Mouse (Mus musculus): ENCODE data around the gene 9330182L06Rik. TPM values are rescaled to one million over a fixed set of nuclear protein-coding genes. Genes with fewer than 3 reads are reported as not detected.

The 9330182L06Rik gene
- polyA plus RNA-seq, 1 experiment: 0.16 TPM

DNA sequence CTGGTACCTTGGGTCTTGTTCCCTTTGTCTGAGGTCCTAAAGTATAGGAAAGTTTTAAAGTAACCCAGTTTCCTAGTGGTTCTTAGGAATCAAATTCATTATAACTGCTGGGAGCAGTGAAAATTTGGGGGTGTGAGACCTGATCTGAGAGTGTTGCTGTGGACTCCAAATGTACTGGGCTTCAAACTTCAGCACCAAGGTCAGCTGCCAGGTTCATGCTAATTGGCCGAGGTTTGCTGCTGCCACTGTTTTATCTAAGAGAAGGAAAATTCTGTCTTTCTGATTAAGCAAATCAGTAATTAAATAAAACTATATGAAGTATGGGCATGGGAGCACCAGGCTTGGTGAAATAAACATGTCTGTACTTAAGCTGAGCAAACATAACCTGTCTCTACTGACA, 180.2 kb downstream of the 9330182L06Rik start:
- peak; percentile 4 for DNase-seq
- H3K36me3 ChIP-seq (ENCODE audit: control insufficient read depth, insufficient read depth, low read length): no peaks in the 10 kb centered on the region
- WGBS: 7% methylated on average over 1 of the region's 1 CpGs

DNA sequence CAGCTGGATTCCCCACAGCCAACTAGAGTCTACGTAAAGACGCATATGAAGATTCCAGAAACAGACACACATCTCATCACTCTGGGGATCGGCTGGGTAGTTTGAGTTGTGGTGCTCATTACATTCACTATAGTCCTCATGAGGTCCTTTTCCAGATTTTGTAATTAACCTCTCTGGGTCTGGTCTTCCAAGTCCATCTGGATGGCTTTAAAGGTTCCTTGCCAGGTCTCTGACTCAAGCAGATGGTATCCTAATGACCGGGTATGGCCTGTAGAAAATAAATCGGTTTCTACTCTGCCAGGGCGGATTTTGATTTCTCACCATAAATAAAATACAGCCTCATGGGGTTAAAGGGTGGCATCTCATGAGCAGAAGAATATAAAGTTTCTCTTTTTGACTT, 183.0 kb downstream of the 9330182L06Rik start:
- H3K27ac ChIP-seq (ENCODE audit: insufficient read depth, low read depth, low read length): no peak overlapping the region
- DNase-seq: no peak
- no peak overlapping the region for H3K4me3 ChIP-seq (ENCODE audit: insufficient read depth, low read depth, low read length)
- no peaks in the 10 kb centered on the region for H3K4me1 ChIP-seq (ENCODE audit: control insufficient read depth, insufficient read depth, low read length)
- no peaks in the 10 kb centered on the region for H3K36me3 ChIP-seq (ENCODE audit: control insufficient read depth, insufficient read depth, low read length)
- TF ChIP-seq CTCF (conservative IDR thresholded peaks at IDR 0.05; ENCODE audit: insufficient read depth, insufficient read length, low read depth, low read length) (no peak), POLR2A (IDR thresholded peaks at IDR 0.05; ENCODE audit: low read depth, low read length) (no peak)
- H3K27me3 ChIP-seq (replicated peaks; ENCODE audit: control insufficient read depth, insufficient read depth, low read length): no peaks in the 10 kb centered on the region
- 77% methylated on average over 6 of the region's 6 CpGs for WGBS

More for the DNA sequence above, 180.2 kb downstream of the 9330182L06Rik start:
- Histone ChIP-seq H3K27ac (ENCODE audit: insufficient read depth, low read depth, low read length) (no peak overlapping the region), H3K4me1 (ENCODE audit: control insufficient read depth, insufficient read depth, low read length) (no peaks in the 10 kb centered on the region), H3K27me3 (replicated peaks; ENCODE audit: control insufficient read depth, insufficient read depth, low read length) (no peaks in the 10 kb centered on the region), H3K4me3 (ENCODE audit: insufficient read depth, low read depth, low read length) (no peak overlapping the region)
- TF ChIP-seq CTCF (conservative IDR thresholded peaks at IDR 0.05; ENCODE audit: insufficient read depth, insufficient read length, low read depth, low read length): no peak
- no peak for TF ChIP-seq POLR2A (IDR thresholded peaks at IDR 0.05; ENCODE audit: low read depth, low read length)

DNA sequence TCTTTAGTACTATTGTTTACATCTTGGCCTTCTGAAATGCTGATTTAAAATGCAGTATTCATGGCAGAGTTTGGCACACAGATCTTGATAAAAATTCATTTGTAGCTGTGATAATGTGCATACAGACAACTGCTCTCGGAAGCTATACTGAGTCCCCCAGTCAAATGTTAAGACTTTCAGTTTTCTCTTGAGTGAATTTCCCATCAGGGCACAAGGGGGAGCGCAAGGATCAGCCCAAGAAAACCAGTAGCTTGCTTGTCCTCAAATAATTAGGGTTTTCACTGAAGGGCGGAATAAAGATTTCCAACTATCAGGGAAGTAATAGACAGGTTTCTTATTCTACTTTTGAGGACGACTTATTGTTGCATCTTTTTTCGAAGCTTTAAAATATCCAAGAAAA, 183.7 kb downstream of the 9330182L06Rik start:
- H3K36me3 ChIP-seq (ENCODE audit: control insufficient read depth, insufficient read depth, low read length): no peaks in the 10 kb centered on the region
- H3K4me3 ChIP-seq (ENCODE audit: insufficient read depth, low read depth, low read length): no peak overlapping the region
- DNase-seq: no peak
- 68% methylated on average over 5 of the region's 5 CpGs for WGBS
- no peaks in the 10 kb centered on the region for H3K27me3 ChIP-seq (replicated peaks; ENCODE audit: control insufficient read depth, insufficient read depth, low read length)
- TF ChIP-seq CTCF (conservative IDR thresholded peaks at IDR 0.05; ENCODE audit: insufficient read depth, insufficient read length, low read depth, low read length): no peak
- TF ChIP-seq POLR2A (IDR thresholded peaks at IDR 0.05; ENCODE audit: low read depth, low read length): no peak
- no peaks in the 10 kb centered on the region for H3K4me1 ChIP-seq (ENCODE audit: control insufficient read depth, insufficient read depth, low read length)
- no peak overlapping the region for H3K27ac ChIP-seq (ENCODE audit: insufficient read depth, low read depth, low read length)

DNA sequence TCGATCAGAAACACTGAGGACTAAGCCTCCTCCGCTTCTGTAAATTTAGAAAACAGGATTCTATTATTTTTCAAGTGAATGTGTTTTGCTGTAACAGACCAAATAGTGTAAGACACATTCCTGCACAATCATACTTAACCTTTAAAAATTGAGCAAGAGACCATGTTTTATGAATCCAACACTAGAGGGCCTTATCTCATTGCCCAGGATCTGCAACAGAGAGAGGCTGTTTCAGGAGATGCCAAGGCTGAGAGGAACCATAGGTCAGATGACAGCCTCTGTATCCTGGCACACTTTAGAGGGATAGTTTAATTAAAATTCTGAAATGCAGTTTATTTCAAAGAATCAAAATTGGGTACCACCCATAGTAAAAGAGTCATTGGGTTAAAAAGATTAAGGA, 187.4 kb downstream of the 9330182L06Rik start:
- WGBS: 92% methylated on average over 2 of the region's 2 CpGs
- Histone ChIP-seq H3K4me3 (ENCODE audit: insufficient read depth, low read depth, low read length) (no peak overlapping the region), H3K4me1 (ENCODE audit: control insufficient read depth, insufficient read depth, low read length) (no peaks in the 10 kb centered on the region), H3K27ac (ENCODE audit: insufficient read depth, low read depth, low read length) (no peak overlapping the region), H3K27me3 (replicated peaks; ENCODE audit: control insufficient read depth, insufficient read depth, low read length) (no peaks in the 10 kb centered on the region), H3K36me3 (ENCODE audit: control insufficient read depth, insufficient read depth, low read length) (no peaks in the 10 kb centered on the region)
- DNase-seq: no peak
- no peak for TF ChIP-seq CTCF (conservative IDR thresholded peaks at IDR 0.05; ENCODE audit: insufficient read depth, insufficient read length, low read depth, low read length)
- TF ChIP-seq POLR2A (IDR thresholded peaks at IDR 0.05; ENCODE audit: low read depth, low read length): no peak

GRCm38 (mm10) chr5:9477587-9477986, 211.7 kb downstream of the 9330182L06Rik start:
- no peak for TF ChIP-seq CTCF (conservative IDR thresholded peaks at IDR 0.05; ENCODE audit: insufficient read depth, insufficient read length, low read depth, low read length)
- no peak for TF ChIP-seq POLR2A (IDR thresholded peaks at IDR 0.05; ENCODE audit: low read depth, low read length)
- H3K4me1 ChIP-seq (ENCODE audit: control insufficient read depth, insufficient read depth, low read length): no peaks in the 10 kb centered on the region
- WGBS: 68% methylated on average over 3 of the region's 3 CpGs
- H3K36me3 ChIP-seq (ENCODE audit: control insufficient read depth, insufficient read depth, low read length): no peaks in the 10 kb centered on the region
- DNase-seq: no peak
- H3K4me3 ChIP-seq (ENCODE audit: insufficient read depth, low read depth, low read length): no peak overlapping the region
- no peaks in the 10 kb centered on the region for H3K27me3 ChIP-seq (replicated peaks; ENCODE audit: control insufficient read depth, insufficient read depth, low read length)
- H3K27ac ChIP-seq (ENCODE audit: insufficient read depth, low read depth, low read length): no peak overlapping the region

DNA sequence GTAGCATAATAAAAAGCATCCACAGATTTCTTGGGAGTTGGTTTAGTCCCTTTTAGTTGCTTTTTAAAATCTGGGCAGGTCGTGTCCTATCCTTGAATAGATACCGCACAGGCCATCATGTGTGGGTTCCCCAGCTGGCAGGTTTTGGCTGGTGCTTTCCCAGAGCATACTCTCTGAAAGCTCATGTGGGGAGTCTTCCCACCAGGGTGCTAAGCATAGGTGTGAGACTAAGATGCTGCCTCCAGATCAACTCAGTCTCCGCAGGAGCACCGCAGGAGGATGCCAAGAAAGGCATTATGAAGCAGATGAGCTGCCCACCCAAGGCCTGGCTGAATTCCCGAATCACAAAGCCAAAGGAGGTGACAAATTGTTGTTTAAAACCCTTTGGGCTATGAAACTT, 229.5 kb downstream of the 9330182L06Rik start:
- no peaks in the 10 kb centered on the region for H3K36me3 ChIP-seq (ENCODE audit: control insufficient read depth, insufficient read depth, low read length)
- no peaks in the 10 kb centered on the region for H3K4me1 ChIP-seq (ENCODE audit: control insufficient read depth, insufficient read depth, low read length)
- TF ChIP-seq POLR2A (IDR thresholded peaks at IDR 0.05; ENCODE audit: low read depth, low read length): no peak
- no peak for TF ChIP-seq CTCF (conservative IDR thresholded peaks at IDR 0.05; ENCODE audit: insufficient read depth, insufficient read length, low read depth, low read length)
- WGBS: 31% methylated on average over 5 of the region's 5 CpGs
- no peak for DNase-seq
- no peak overlapping the region for H3K4me3 ChIP-seq (ENCODE audit: insufficient read depth, low read depth, low read length)
- no peak overlapping the region for H3K27ac ChIP-seq (ENCODE audit: insufficient read depth, low read depth, low read length)
- no peaks in the 10 kb centered on the region for H3K27me3 ChIP-seq (replicated peaks; ENCODE audit: control insufficient read depth, insufficient read depth, low read length)

- H3K4me1 ChIP-seq (ENCODE audit: control insufficient read depth, insufficient read depth, low read length): no peaks in the 10 kb centered on the region
- no peak overlapping the region for H3K27ac ChIP-seq (ENCODE audit: insufficient read depth, low read depth, low read length)
- no peak overlapping the region for H3K4me3 ChIP-seq (ENCODE audit: insufficient read depth, low read depth, low read length)
- TF ChIP-seq POLR2A (IDR thresholded peaks at IDR 0.05; ENCODE audit: low read depth, low read length): no peak
- TF ChIP-seq CTCF (conservative IDR thresholded peaks at IDR 0.05; ENCODE audit: insufficient read depth, insufficient read length, low read depth, low read length): no peak
- no peaks in the 10 kb centered on the region for H3K27me3 ChIP-seq (replicated peaks; ENCODE audit: control insufficient read depth, insufficient read depth, low read length)
- no peaks in the 10 kb centered on the region for H3K36me3 ChIP-seq (ENCODE audit: control insufficient read depth, insufficient read depth, low read length)
- DNase-seq: no peak
- 65% methylated on average over 4 of the region's 4 CpGs for WGBS
Measured at GRCm38 (mm10) chr5:9497235-9497634, 231.3 kb downstream of the 9330182L06Rik start.

- Histone ChIP-seq H3K36me3 (ENCODE audit: control insufficient read depth, insufficient read depth, low read length) (no peaks in the 10 kb centered on the region), H3K4me3 (ENCODE audit: insufficient read depth, low read depth, low read length) (no peak overlapping the region), H3K27ac (ENCODE audit: insufficient read depth, low read depth, low read length) (no peak overlapping the region), H3K27me3 (replicated peaks; ENCODE audit: control insufficient read depth, insufficient read depth, low read length) (no peaks in the 10 kb centered on the region), H3K4me1 (ENCODE audit: control insufficient read depth, insufficient read depth, low read length) (no peaks in the 10 kb centered on the region)
- no peak for DNase-seq
- TF ChIP-seq POLR2A (IDR thresholded peaks at IDR 0.05; ENCODE audit: low read depth, low read length) (no peak), CTCF (conservative IDR thresholded peaks at IDR 0.05; ENCODE audit: insufficient read depth, insufficient read length, low read depth, low read length) (no peak)
- WGBS: 92% methylated on average over 1 of the region's 1 CpGs
Measured at GRCm38 (mm10) chr5:9511027-9511426, 245.1 kb downstream of the 9330182L06Rik start.

All from kidney, adult 2 months (tissue).